Mouse (Mus musculus): ENCODE results near the gene Cwf19l1. TPM values are rescaled to one million over a fixed set of nuclear protein-coding genes. Genes with fewer than 3 reads are reported as not detected.
"Not testable (repeated sequence)": the region's sequence is repeated elsewhere in the genome, so short reads cannot be mapped to it uniquely, and the experiment has no call there.

Cwf19l1 gene
- polyA plus RNA-seq, 1 experiment = 11.8 TPM

DNA sequence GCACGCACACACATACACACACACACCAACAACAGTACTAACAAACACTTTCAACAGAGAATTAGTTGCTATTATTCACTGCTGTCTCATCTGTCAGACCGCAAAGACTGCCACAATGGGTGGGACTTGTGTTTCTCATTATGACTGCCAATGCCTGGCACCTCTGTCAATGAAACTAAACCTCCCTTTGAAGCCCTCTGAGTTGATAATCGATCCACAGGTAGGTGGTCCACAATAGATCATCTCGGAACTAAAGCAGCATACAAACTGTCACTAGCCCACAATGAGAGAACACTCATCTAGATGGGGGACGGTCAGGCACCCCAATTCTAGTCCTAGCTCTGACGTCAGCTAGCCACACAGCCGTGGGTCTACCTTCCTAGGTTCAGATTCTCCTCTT lies 14.5 kb downstream of the Cwf19l1 start:
- no peaks in the 10 kb centered on the region for H3K27me3 ChIP-seq (ENCODE audit: control insufficient read depth, insufficient read depth, low read length)
- TF ChIP-seq CTCF (IDR thresholded peaks at IDR 0.05; ENCODE audit: borderline replicate concordance, control insufficient read depth, extremely low read depth, insufficient read depth, low read length, poor library complexity) (no peak), POLR2A (IDR thresholded peaks at IDR 0.05; ENCODE audit: control insufficient read depth, extremely low read depth, insufficient read depth, low read length, poor library complexity) (no peak)
- H3K4me3 ChIP-seq (ENCODE audit: control insufficient read depth, insufficient read depth, low read length) = no peak overlapping the region
- H3K4me1 ChIP-seq (replicated peaks; ENCODE audit: control insufficient read depth, insufficient read depth, low read length) = no peaks in the 10 kb centered on the region
- no peak for DNase-seq
- no peak overlapping the region for H3K27ac ChIP-seq (ENCODE audit: control insufficient read depth, insufficient read depth, low read length)
- 97% methylated on average over 7 of the region's 7 CpGs for WGBS
- H3K36me3 ChIP-seq (ENCODE audit: control insufficient read depth, insufficient read depth, low read length) = peaks cover 46% of the 10 kb centered on the region

DNA sequence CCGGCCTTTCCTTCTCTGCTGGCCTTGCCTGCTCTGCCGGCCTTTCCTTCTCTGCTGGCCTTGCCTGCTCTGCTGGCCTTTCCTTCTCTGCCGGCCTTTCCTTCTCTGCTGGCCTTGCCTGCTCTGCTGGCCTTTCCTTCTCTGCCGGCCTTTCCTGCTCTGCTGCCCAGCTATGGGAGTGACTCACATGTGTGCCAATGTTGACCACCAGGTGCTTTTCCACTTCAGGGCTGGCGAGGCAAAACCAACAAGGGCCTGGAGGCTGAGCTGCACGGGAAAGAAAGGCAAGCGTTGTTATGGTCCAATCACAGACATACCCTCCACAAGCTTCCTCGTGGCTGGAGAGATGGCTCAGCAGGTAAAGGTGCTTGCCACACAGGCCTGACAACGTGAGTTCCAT lies 15.0 kb downstream of the Cwf19l1 start:
- not testable (repeated sequence) for H3K27me3 ChIP-seq (ENCODE audit: control insufficient read depth, insufficient read depth, low read length); DNase-seq; H3K4me3 ChIP-seq (ENCODE audit: control insufficient read depth, insufficient read depth, low read length); H3K27ac ChIP-seq (ENCODE audit: control insufficient read depth, insufficient read depth, low read length); H3K4me1 ChIP-seq (replicated peaks; ENCODE audit: control insufficient read depth, insufficient read depth, low read length)
- 96% methylated on average over 9 of the region's 9 CpGs for WGBS
- peaks cover 46% of the 10 kb centered on the region for H3K36me3 ChIP-seq (ENCODE audit: control insufficient read depth, insufficient read depth, low read length)

DNA sequence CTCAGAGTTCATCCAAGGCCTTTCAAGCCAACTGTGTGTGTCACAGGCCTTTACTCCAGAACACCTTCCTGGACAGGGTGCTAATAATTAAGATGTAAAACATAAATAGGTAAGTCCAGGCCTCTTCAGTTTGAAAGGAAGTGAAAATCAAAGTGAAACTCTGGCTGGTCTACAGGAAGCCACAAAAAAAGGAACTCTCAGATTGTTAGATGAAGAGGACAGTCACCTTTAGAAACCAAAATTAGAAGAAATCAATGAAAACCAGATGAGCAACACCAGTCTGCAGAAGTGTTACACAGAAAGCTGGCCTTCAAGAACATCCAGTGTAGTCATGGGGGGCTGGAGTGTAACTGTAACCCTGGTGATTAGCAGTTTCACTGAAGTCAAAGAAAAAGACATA lies 17.9 kb downstream of the Cwf19l1 start:
- no peak overlapping the region for H3K27ac ChIP-seq (ENCODE audit: control insufficient read depth, insufficient read depth, low read length)
- peaks cover 34% of the 10 kb centered on the region for H3K36me3 ChIP-seq (ENCODE audit: control insufficient read depth, insufficient read depth, low read length)
- DNase-seq = no peak
- TF ChIP-seq POLR2A (IDR thresholded peaks at IDR 0.05; ENCODE audit: control insufficient read depth, extremely low read depth, insufficient read depth, low read length, poor library complexity) (no peak), CTCF (IDR thresholded peaks at IDR 0.05; ENCODE audit: borderline replicate concordance, control insufficient read depth, extremely low read depth, insufficient read depth, low read length, poor library complexity) (no peak)
- no peaks in the 10 kb centered on the region for H3K4me1 ChIP-seq (replicated peaks; ENCODE audit: control insufficient read depth, insufficient read depth, low read length)
- no peaks in the 10 kb centered on the region for H3K27me3 ChIP-seq (ENCODE audit: control insufficient read depth, insufficient read depth, low read length)
- no peak overlapping the region for H3K4me3 ChIP-seq (ENCODE audit: control insufficient read depth, insufficient read depth, low read length)

DNA sequence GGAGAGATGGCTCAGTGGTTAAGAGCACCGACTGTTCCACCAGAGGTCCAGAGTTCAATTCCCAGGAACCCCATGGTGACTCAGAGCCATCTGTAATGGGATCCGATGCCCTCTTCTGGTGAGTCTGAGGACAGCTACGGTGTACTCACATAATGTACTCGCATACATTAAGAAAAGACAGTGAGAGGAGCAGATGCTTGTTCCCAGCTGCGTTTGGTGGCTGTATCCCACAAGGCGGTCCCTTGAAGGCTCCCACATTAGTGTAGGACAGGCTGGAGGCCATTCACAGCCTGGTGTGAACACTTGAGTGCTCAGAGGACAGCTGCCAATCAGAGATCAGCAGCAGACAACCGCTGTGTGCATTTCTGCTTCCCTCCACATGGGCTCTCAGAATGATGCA lies 24.0 kb downstream of the Cwf19l1 start:
- Histone ChIP-seq H3K27me3 (ENCODE audit: control insufficient read depth, insufficient read depth, low read length) (no peaks in the 10 kb centered on the region), H3K4me1 (replicated peaks; ENCODE audit: control insufficient read depth, insufficient read depth, low read length) (peaks cover 7% of the 10 kb centered on the region), H3K36me3 (ENCODE audit: control insufficient read depth, insufficient read depth, low read length) (peaks cover 21% of the 10 kb centered on the region), H3K27ac (ENCODE audit: control insufficient read depth, insufficient read depth, low read length) (no peak overlapping the region), H3K4me3 (ENCODE audit: control insufficient read depth, insufficient read depth, low read length) (no peak overlapping the region)
- 86% methylated on average over 7 of the region's 7 CpGs for WGBS
- TF ChIP-seq CTCF (IDR thresholded peaks at IDR 0.05; ENCODE audit: borderline replicate concordance, control insufficient read depth, extremely low read depth, insufficient read depth, low read length, poor library complexity) (no peak), POLR2A (IDR thresholded peaks at IDR 0.05; ENCODE audit: control insufficient read depth, extremely low read depth, insufficient read depth, low read length, poor library complexity) (no peak)
- DNase-seq = no peak

DNA sequence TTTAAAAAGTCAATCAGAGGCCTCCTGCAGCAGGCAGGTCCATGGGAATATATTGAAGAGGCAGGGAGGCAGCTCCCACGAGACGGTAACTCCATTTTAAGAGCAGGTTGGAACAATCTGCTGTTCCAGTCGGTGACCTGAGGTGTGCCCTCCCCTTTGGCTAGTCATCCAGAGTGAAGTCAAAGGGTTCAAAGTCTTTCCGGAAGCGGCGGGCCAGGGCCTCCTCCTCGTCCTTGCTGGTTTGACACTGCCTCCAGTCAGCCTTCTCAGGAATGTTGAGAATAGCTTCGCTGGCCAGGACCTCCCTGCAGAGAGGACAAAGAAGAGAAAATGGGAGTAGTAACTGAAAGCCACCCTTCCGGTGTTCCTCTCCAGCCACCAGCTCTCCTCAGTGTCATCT lies 25.3 kb downstream of the Cwf19l1 start:
- no peaks in the 10 kb centered on the region for H3K27me3 ChIP-seq (ENCODE audit: control insufficient read depth, insufficient read depth, low read length)
- 95% methylated on average over 9 of the region's 9 CpGs for WGBS
- H3K4me1 ChIP-seq (replicated peaks; ENCODE audit: control insufficient read depth, insufficient read depth, low read length) = peaks cover 8% of the 10 kb centered on the region
- TF ChIP-seq CTCF (IDR thresholded peaks at IDR 0.05; ENCODE audit: borderline replicate concordance, control insufficient read depth, extremely low read depth, insufficient read depth, low read length, poor library complexity) = no peak
- TF ChIP-seq POLR2A (IDR thresholded peaks at IDR 0.05; ENCODE audit: control insufficient read depth, extremely low read depth, insufficient read depth, low read length, poor library complexity) = no peak
- no peak overlapping the region for H3K4me3 ChIP-seq (ENCODE audit: control insufficient read depth, insufficient read depth, low read length)
- no peak overlapping the region for H3K27ac ChIP-seq (ENCODE audit: control insufficient read depth, insufficient read depth, low read length)
- no peak for DNase-seq
- peaks cover 21% of the 10 kb centered on the region for H3K36me3 ChIP-seq (ENCODE audit: control insufficient read depth, insufficient read depth, low read length)

DNA sequence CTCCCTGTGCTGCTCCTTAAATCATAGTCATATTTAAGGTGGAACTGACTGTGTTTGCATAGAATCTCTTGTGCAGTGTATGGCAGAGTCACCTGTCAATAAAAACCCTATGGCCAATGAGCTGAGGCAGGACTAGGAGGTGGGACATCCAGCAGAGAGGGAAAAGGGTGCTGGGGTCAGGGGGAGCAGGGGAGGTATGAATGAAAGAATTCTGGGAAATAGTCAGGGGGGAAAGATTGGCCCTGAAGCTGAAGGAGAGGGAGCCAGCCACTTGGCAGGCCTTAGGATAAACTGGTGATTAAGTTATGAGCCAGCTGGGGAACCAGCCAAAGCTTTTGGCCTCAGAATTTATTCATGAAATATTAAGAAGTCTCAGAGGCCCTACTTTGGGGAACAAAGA lies 26.7 kb downstream of the Cwf19l1 start:
- peaks cover 17% of the 10 kb centered on the region for H3K36me3 ChIP-seq (ENCODE audit: control insufficient read depth, insufficient read depth, low read length)
- no peak for DNase-seq
- H3K27ac ChIP-seq (ENCODE audit: control insufficient read depth, insufficient read depth, low read length) = no peak overlapping the region
- no peaks in the 10 kb centered on the region for H3K27me3 ChIP-seq (ENCODE audit: control insufficient read depth, insufficient read depth, low read length)
- no peak for TF ChIP-seq CTCF (IDR thresholded peaks at IDR 0.05; ENCODE audit: borderline replicate concordance, control insufficient read depth, extremely low read depth, insufficient read depth, low read length, poor library complexity)
- peaks cover 8% of the 10 kb centered on the region for H3K4me1 ChIP-seq (replicated peaks; ENCODE audit: control insufficient read depth, insufficient read depth, low read length)
- no peak overlapping the region for H3K4me3 ChIP-seq (ENCODE audit: control insufficient read depth, insufficient read depth, low read length)

DNA sequence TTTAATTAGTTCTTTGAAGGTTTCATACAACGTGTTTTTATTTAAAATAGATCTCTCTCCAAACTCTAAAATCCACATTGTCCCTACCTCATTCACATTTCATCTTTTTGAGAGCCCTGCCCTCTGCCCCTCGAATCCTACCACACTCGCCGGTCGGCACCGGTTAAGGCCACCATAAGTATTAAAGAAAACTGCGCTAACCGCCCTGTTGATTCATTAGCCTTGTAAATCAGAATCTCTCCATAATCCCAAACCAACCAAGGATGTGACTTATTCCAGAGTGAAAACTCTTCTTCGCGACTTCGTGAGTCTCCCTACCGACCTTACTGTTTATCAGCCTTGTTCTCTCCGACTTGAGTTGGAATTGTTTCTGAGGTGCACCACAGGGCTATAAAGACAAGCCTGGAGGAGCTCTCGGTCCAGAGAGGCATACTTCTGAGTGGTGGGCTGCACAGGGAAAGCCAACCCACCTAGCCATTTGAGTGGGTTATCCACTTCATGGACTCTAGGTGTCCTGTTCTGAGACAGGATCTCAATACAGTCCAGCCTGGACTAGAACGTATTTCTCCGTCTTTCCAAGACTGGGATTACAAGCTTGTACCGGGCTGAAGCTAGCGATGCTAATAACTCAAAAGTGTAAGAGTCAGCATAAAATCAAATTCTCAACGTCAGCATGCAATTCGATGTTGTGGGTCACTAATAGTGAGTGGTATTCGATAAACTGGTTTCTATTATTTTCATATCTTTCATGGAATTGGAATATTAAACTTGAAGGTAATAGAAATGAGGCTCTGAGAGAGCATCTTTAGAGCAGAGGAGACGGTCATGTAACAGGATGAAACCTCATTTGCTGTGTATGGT lies 27.8 kb downstream of the Cwf19l1 start:
- 40% methylated on average over 22 of the region's 22 CpGs for WGBS

More for the DNA sequence above, 27.8 kb downstream of the Cwf19l1 start:
- H3K27ac ChIP-seq (ENCODE audit: control insufficient read depth, insufficient read depth, low read length) = no peak overlapping the region
- TF ChIP-seq POLR2A (IDR thresholded peaks at IDR 0.05; ENCODE audit: control insufficient read depth, extremely low read depth, insufficient read depth, low read length, poor library complexity) = no peak
- TF ChIP-seq CTCF (IDR thresholded peaks at IDR 0.05; ENCODE audit: borderline replicate concordance, control insufficient read depth, extremely low read depth, insufficient read depth, low read length, poor library complexity) = no peak
- H3K27me3 ChIP-seq (ENCODE audit: control insufficient read depth, insufficient read depth, low read length) = no peaks in the 10 kb centered on the region
- peaks cover 8% of the 10 kb centered on the region for H3K4me1 ChIP-seq (replicated peaks; ENCODE audit: control insufficient read depth, insufficient read depth, low read length)
- no peak for DNase-seq
- peaks cover 6% of the 10 kb centered on the region; the same call in 1 of the 2 replicates for H3K36me3 ChIP-seq (ENCODE audit: control insufficient read depth, insufficient read depth, low read length)
- peak overlapping the region; percentile 94 for H3K4me3 ChIP-seq (ENCODE audit: control insufficient read depth, insufficient read depth, low read length)
